Mouse (Mus musculus): ENCODE measurements around the gene Fam204a. TPM values are rescaled to one million over a fixed set of nuclear protein-coding genes. Genes with fewer than 3 reads are reported as not detected.

Gene Fam204a
- total and polyA plus RNA-seq, 3 experiments = 9.3 to 76.5 (median 37.7) TPM

- H3K27me3 ChIP-seq (ENCODE audit: insufficient read depth, low read length) = peaks cover 11% of the 10 kb centered on the region
- DNase-seq (ENCODE audit: low spot score) (no peak), ATAC-seq (ENCODE audit: extremely low read depth, insufficient number of reproducible peaks, low FRiP score, poor library complexity, severe bottlenecking) (no peak)
- no peaks in the 10 kb centered on the region for H3K36me3 ChIP-seq (replicated peaks)
- no peaks in the 10 kb centered on the region for H3K4me1 ChIP-seq (ENCODE audit: insufficient read depth, low read depth, low read length)
- TF ChIP-seq CTCF (IDR thresholded peaks at IDR 0.05; ENCODE audit: low read depth, low read length) (no peak), POLR2AphosphoS5 (IDR thresholded peaks at IDR 0.05; ENCODE audit: insufficient replicate concordance, low read depth, low read length) (no peak), TAL1 (conservative IDR thresholded peaks at IDR 0.05; ENCODE audit: low read depth, low read length) (no peak), GATA1 (IDR thresholded peaks at IDR 0.05; ENCODE audit: borderline replicate concordance, low read length) (no peak), GATA2 (IDR thresholded peaks at IDR 0.05; ENCODE audit: borderline replicate concordance, low read depth, low read length) (no peak)
- no peaks in the 10 kb centered on the region for H3K9me3 ChIP-seq (replicated peaks)
- H3K4me3 ChIP-seq (ENCODE audit: low read depth, low read length) = no peak overlapping the region
These were observed 16.1 kb upstream of the Fam204a start for GRCm38 (mm10) chr19:60242620-60243019.

DNA sequence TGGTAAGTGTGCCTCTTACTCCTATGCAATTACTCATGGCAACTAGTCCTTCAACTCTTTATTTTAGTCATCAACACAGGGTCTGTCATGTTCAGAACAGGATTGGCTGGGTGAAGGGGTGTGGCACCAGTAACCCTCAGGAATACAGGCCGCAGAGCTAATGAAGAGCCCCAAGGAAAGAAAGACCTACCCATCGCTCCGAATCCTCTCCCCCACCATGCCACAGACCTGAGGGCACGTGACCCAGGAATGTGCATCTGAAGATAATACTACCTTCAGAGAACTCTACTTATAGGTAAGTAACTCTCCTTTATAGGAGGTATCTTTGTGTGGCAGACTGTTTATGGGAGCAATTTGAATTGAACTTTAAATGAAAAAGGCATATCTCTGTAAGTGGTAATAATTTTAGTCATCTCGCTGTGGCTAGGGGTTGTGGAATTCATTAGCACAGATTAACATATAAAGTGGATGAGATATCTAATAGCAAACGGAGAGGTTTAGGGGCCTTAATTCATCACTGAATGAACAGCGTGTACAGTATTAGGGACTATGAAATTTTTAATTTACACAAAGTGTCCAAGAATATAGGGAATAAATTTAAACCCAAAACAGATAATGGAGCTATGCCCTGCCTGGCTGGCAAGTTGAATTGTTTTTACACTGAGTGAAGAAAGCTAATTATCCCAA lies 15.6 kb upstream of the Fam204a start:
- H3K9me3 ChIP-seq (replicated peaks) = no peaks in the 10 kb centered on the region
- TF ChIP-seq POLR2AphosphoS5 (IDR thresholded peaks at IDR 0.05; ENCODE audit: insufficient replicate concordance, low read depth, low read length) = no peak
- no peak for TF ChIP-seq GATA2 (IDR thresholded peaks at IDR 0.05; ENCODE audit: borderline replicate concordance, low read depth, low read length)
- no peak for TF ChIP-seq GATA1 (IDR thresholded peaks at IDR 0.05; ENCODE audit: borderline replicate concordance, low read length)
- TF ChIP-seq TAL1 (conservative IDR thresholded peaks at IDR 0.05; ENCODE audit: low read depth, low read length) = no peak
- TF ChIP-seq CTCF (IDR thresholded peaks at IDR 0.05; ENCODE audit: low read depth, low read length) = no peak
- no peaks in the 10 kb centered on the region for H3K36me3 ChIP-seq (replicated peaks)
- H3K27me3 ChIP-seq (ENCODE audit: insufficient read depth, low read length) = peaks cover 14% of the 10 kb centered on the region
- H3K4me3 ChIP-seq (ENCODE audit: low read depth, low read length) = no peak overlapping the region
- H3K4me1 ChIP-seq (ENCODE audit: insufficient read depth, low read depth, low read length) = no peaks in the 10 kb centered on the region
- no peak for DNase-seq (ENCODE audit: low spot score)
- no peak for ATAC-seq (ENCODE audit: extremely low read depth, insufficient number of reproducible peaks, low FRiP score, poor library complexity, severe bottlenecking)

DNA sequence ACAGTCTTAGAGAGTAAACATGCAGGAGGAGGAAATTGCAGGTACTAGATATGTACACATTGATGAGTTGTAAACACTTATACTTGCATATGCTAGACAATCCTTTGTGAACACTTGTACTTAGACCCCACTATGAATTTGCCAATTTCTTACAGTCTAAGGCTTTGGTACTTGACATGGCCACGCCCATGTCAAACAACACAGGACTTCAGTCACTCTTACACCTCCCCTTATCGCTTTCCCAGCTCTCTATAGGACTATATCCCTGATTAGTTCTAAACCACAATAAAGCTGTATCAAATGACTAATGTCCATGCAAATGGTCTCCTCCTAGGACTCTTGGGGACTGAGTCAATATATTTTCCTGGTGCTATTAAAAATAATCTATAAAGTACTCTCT lies 5.0 kb upstream of the Fam204a start:
- H3K36me3 ChIP-seq (replicated peaks) = no peaks in the 10 kb centered on the region
- no peak overlapping the region for H3K4me3 ChIP-seq (ENCODE audit: low read depth, low read length)
- peaks cover 9% of the 10 kb centered on the region; the same call in 1 of the 2 replicates for H3K27me3 ChIP-seq (ENCODE audit: insufficient read depth, low read length)
- H3K4me1 ChIP-seq (ENCODE audit: insufficient read depth, low read depth, low read length) = peaks cover 4% of the 10 kb centered on the region
- no peak for ATAC-seq (ENCODE audit: extremely low read depth, insufficient number of reproducible peaks, low FRiP score, poor library complexity, severe bottlenecking)
- DNase-seq (ENCODE audit: low spot score) = no peak
- TF ChIP-seq POLR2AphosphoS5 (IDR thresholded peaks at IDR 0.05; ENCODE audit: insufficient replicate concordance, low read depth, low read length) (no peak), CTCF (IDR thresholded peaks at IDR 0.05; ENCODE audit: low read depth, low read length) (no peak), GATA2 (IDR thresholded peaks at IDR 0.05; ENCODE audit: borderline replicate concordance, low read depth, low read length) (no peak), TAL1 (conservative IDR thresholded peaks at IDR 0.05; ENCODE audit: low read depth, low read length) (no peak), GATA1 (IDR thresholded peaks at IDR 0.05; ENCODE audit: borderline replicate concordance, low read length) (no peak)
- no peaks in the 10 kb centered on the region for H3K9me3 ChIP-seq (replicated peaks)

DNA sequence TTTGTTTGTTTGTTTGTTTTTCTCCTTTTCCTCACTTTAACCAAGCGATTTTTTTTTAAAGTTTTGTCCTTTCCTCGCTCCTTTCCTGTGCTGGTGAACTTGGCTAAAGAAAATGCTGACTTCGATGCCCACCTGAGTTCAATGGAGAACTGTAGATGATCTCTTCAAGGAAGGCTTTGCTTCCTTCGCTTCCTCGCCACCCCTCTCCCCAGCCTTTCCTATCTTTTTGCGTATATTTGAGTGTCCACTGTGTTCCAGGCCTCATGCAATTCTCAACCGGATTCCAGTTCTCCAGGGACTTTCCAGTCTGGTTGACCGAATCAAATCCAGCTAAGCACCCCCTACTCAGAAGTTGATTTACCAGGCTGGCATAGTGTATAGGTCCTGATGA lies 339 bp upstream of the Fam204a start:
- DNase-seq (ENCODE audit: low spot score) (no peak), ATAC-seq (ENCODE audit: extremely low read depth, insufficient number of reproducible peaks, low FRiP score, poor library complexity, severe bottlenecking) (no peak)
- TF ChIP-seq POLR2AphosphoS5 (IDR thresholded peaks at IDR 0.05; ENCODE audit: insufficient replicate concordance, low read depth, low read length) (no peak), CTCF (IDR thresholded peaks at IDR 0.05; ENCODE audit: low read depth, low read length) (no peak), GATA2 (IDR thresholded peaks at IDR 0.05; ENCODE audit: borderline replicate concordance, low read depth, low read length) (no peak), TAL1 (conservative IDR thresholded peaks at IDR 0.05; ENCODE audit: low read depth, low read length) (no peak), GATA1 (IDR thresholded peaks at IDR 0.05; ENCODE audit: borderline replicate concordance, low read length) (no peak)
- peaks cover 10% of the 10 kb centered on the region for H3K36me3 ChIP-seq (replicated peaks)
- H3K4me1 ChIP-seq (ENCODE audit: insufficient read depth, low read depth, low read length) = peaks cover 14% of the 10 kb centered on the region
- H3K27me3 ChIP-seq (ENCODE audit: insufficient read depth, low read length) = peaks cover 3% of the 10 kb centered on the region; the same call in 1 of the 2 replicates
- peak overlapping the region; percentile 89; the same call in 1 of the 2 replicates for H3K4me3 ChIP-seq (ENCODE audit: low read depth, low read length)
- H3K9me3 ChIP-seq (replicated peaks) = no peaks in the 10 kb centered on the region

- no peak overlapping the region for H3K4me3 ChIP-seq (ENCODE audit: low read depth, low read length)
- peaks cover 52% of the 10 kb centered on the region for H3K36me3 ChIP-seq (replicated peaks)
- H3K4me1 ChIP-seq (ENCODE audit: insufficient read depth, low read depth, low read length) = peaks cover 5% of the 10 kb centered on the region; the same call in 1 of the 2 replicates
- no peak for DNase-seq (ENCODE audit: low spot score)
- no peaks in the 10 kb centered on the region for H3K9me3 ChIP-seq (replicated peaks)
- no peaks in the 10 kb centered on the region for H3K27me3 ChIP-seq (ENCODE audit: insufficient read depth, low read length)
- TF ChIP-seq GATA1 (IDR thresholded peaks at IDR 0.05; ENCODE audit: borderline replicate concordance, low read length) = no peak
- TF ChIP-seq TAL1 (conservative IDR thresholded peaks at IDR 0.05; ENCODE audit: low read depth, low read length) = no peak
- TF ChIP-seq CTCF (IDR thresholded peaks at IDR 0.05; ENCODE audit: low read depth, low read length) = no peak
- TF ChIP-seq GATA2 (IDR thresholded peaks at IDR 0.05; ENCODE audit: borderline replicate concordance, low read depth, low read length) = no peak
- TF ChIP-seq POLR2AphosphoS5 (IDR thresholded peaks at IDR 0.05; ENCODE audit: insufficient replicate concordance, low read depth, low read length) = no peak
- no peak for ATAC-seq (ENCODE audit: extremely low read depth, insufficient number of reproducible peaks, low FRiP score, poor library complexity, severe bottlenecking)
These were observed 7.1 kb downstream of the Fam204a start for GRCm38 (mm10) chr19:60219395-60219794.

- Histone ChIP-seq H3K36me3 (replicated peaks) (peaks cover 56% of the 10 kb centered on the region), H3K27me3 (ENCODE audit: insufficient read depth, low read length) (no peaks in the 10 kb centered on the region), H3K9me3 (replicated peaks) (no peaks in the 10 kb centered on the region), H3K4me1 (ENCODE audit: insufficient read depth, low read depth, low read length) (no peaks in the 10 kb centered on the region), H3K4me3 (ENCODE audit: low read depth, low read length) (no peak overlapping the region)
- DNase-seq (ENCODE audit: low spot score) (no peak), ATAC-seq (ENCODE audit: extremely low read depth, insufficient number of reproducible peaks, low FRiP score, poor library complexity, severe bottlenecking) (no peak)
- TF ChIP-seq POLR2AphosphoS5 (IDR thresholded peaks at IDR 0.05; ENCODE audit: insufficient replicate concordance, low read depth, low read length) (no peak), GATA2 (IDR thresholded peaks at IDR 0.05; ENCODE audit: borderline replicate concordance, low read depth, low read length) (no peak), GATA1 (IDR thresholded peaks at IDR 0.05; ENCODE audit: borderline replicate concordance, low read length) (no peak), CTCF (IDR thresholded peaks at IDR 0.05; ENCODE audit: low read depth, low read length) (no peak), TAL1 (conservative IDR thresholded peaks at IDR 0.05; ENCODE audit: low read depth, low read length) (no peak)
These were observed 8.5 kb downstream of the Fam204a start for GRCm38 (mm10) chr19:60217985-60218384.
